Mouse (Mus musculus) liver, embryonic 14.5 days (tissue): Measurements from ENCODE around the gene Sf3b3. TPM values are rescaled to one million over a fixed set of nuclear protein-coding genes. Genes with fewer than 3 reads are reported as not detected.

ENCODE experiments used
- ATAC-seq: fragments of 200-750 bp; cut with Nextera tagmentation; 2 replicates; pipeline ENCODE4 v1.8.0; 2017; ENCODE audit warnings: moderate number of reproducible peaks, mild to moderate bottlenecking, moderate library complexity; ENCODE audit not compliant: insufficient read depth
- DNase-seq, 3 experiments: peaks; one replicate each; pipeline ENCODE4 v3.0.0-alpha.2; 2012 to 2013; ENCODE audit warnings: low read depth in 3 of 3, low spot score in 3 of 3
- H3K27ac ChIP-seq: fragments of 300-500 bp; sonication (generic); 2 replicates; pipeline ENCODE4 v1.5.1; 2014; ENCODE audit warnings: moderate library complexity, mild to moderate bottlenecking, control low read depth, inconsistent platforms
- H3K27me3 ChIP-seq: fragments of 300-500 bp; sonication (generic); 2 replicates; pipeline ENCODE4 v1.6.1; 2014; ENCODE audit warnings: mild to moderate bottlenecking, low read length, moderate library complexity; ENCODE audit not compliant: control insufficient read depth, insufficient read depth
- H3K36me3 ChIP-seq: fragments of 300-500 bp; sonication (generic); replicated peaks from 2 replicates; pipeline ENCODE4 v1.6.1; 2014; ENCODE audit warnings: low read depth; ENCODE audit not compliant: control insufficient read depth, insufficient read depth
- H3K4me1 ChIP-seq, 2 experiments: fragments of 200-500 bp in 1 of 2; fragments of 300-500 bp in 1 of 2; sonication (generic) in 1 of 2; replicated peaks; 2 replicates each; pipeline ENCODE4 v1.6.1; 2012 to 2014; ENCODE audit warnings: antibody characterized with exemption in 1 of 2, inconsistent platforms in 1 of 2, low read length in 1 of 2; ENCODE audit not compliant: control insufficient read depth in 2 of 2, insufficient read depth in 2 of 2
- H3K4me2 ChIP-seq: fragments of 300-500 bp; sonication (generic); 2 replicates; pipeline ENCODE4 v1.6.1; 2014; ENCODE audit warnings: low read depth, mild to moderate bottlenecking, control low read depth, moderate library complexity
- H3K4me3 ChIP-seq, 2 experiments: fragments of 200-500 bp in 1 of 2; fragments of 300-500 bp in 1 of 2; sonication (generic) in 1 of 2; 2 replicates each; pipeline ENCODE4 v1.5.1; 2012 to 2014; ENCODE audit warnings: low read depth in 2 of 2, low read length in 2 of 2, mild to moderate bottlenecking in 2 of 2, control low read depth in 1 of 2, inconsistent platforms in 1 of 2, moderate library complexity in 1 of 2; ENCODE audit not compliant: insufficient read depth in 1 of 2
- H3K9ac ChIP-seq: fragments of 300-500 bp; sonication (generic); replicated peaks from 2 replicates; pipeline ENCODE4 v1.6.1; 2014; ENCODE audit warnings: mild to moderate bottlenecking, control low read depth, moderate library complexity
- H3K9me3 ChIP-seq: fragments of 300-500 bp; sonication (generic); 2 replicates; pipeline ENCODE4 v1.6.1; 2016; ENCODE audit warnings: low read length, mixed read lengths; ENCODE audit not compliant: control insufficient read depth
- CTCF ChIP-seq: IDR thresholded peaks from 2 replicates; pipeline ENCODE4 v1.5.1; 2016; ENCODE audit warnings: antibody characterized with exemption, low read depth, control low read depth
- EP300 ChIP-seq: IDR thresholded peaks from 2 replicates; pipeline ENCODE4 v1.6.1; 2016; ENCODE audit warnings: antibody characterized with exemption, low read depth
- WGBS: fragments of 180-500 bp; shearing (Covaris S2); extraction: QIAGEN DNeasy Blood & Tissue Kit; methylation state at CpG from one replicate; pipeline ENCODE4 v1.1.7; 2014; ENCODE audit not compliant: insufficient replicate concordance; 5-methylcytosine and 5-hydroxymethylcytosine counted together
- polyA plus RNA-seq, 2 experiments: library from polyadenylated mRNA; depleted of rRNA in 1 of 2; stranded (reverse) in 1 of 2; unstranded in 1 of 2; fragments of >200 nt; fragmentation: Nextera tagmentation in 1 of 2; extraction: Ambion mirVana in 1 of 2; gene quantifications; 2 replicates each; pipeline versions ENCODE4 v1.2.1 to v1.2.3; 2012 to 2014

The Sf3b3 gene
- polyA plus RNA-seq, 2 experiments = 34.2 to 54.7 TPM

DNA sequence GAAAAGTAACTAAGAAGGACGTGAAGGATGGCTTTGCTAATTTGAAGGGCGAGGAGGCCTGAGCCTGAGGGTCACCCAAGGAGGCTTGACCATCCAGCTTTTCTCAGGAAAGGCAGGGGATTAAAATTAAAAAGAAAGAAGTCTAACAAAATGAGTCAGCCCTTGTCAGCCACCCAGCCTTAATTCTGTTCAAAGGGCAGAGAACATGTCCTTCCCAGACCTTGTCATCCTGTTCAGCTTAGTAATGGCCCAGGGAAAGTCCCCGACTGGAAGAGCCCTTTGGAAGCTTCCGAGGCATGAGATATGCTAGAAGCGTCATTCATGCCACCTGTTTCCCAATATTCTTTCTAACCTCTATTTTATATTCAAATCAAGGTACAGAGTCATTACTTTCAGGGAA, 43.6 kb downstream of the Sf3b3 start:
- TF ChIP-seq EP300 = no peak
- ATAC-seq (no peak), DNase-seq (no peak)
- no peaks in the 10 kb centered on the region for H3K36me3 ChIP-seq
- no peak overlapping the region for H3K4me2 ChIP-seq
- H3K27me3 ChIP-seq = no peaks in the 10 kb centered on the region
- H3K4me3 ChIP-seq = no peak overlapping the region
- H3K9me3 ChIP-seq = no peaks in the 10 kb centered on the region
- 66% methylated on average over 5 of the region's 5 CpGs for WGBS
- no peak overlapping the region for H3K27ac ChIP-seq
- no peak overlapping the region for H3K9ac ChIP-seq
- no peaks in the 10 kb centered on the region for H3K4me1 ChIP-seq

- no peaks in the 10 kb centered on the region for H3K27me3 ChIP-seq
- no peak for DNase-seq
Measured at GRCm38 (mm10) chr8:110797086-110797485, 49.5 kb downstream of the Sf3b3 start.

DNA sequence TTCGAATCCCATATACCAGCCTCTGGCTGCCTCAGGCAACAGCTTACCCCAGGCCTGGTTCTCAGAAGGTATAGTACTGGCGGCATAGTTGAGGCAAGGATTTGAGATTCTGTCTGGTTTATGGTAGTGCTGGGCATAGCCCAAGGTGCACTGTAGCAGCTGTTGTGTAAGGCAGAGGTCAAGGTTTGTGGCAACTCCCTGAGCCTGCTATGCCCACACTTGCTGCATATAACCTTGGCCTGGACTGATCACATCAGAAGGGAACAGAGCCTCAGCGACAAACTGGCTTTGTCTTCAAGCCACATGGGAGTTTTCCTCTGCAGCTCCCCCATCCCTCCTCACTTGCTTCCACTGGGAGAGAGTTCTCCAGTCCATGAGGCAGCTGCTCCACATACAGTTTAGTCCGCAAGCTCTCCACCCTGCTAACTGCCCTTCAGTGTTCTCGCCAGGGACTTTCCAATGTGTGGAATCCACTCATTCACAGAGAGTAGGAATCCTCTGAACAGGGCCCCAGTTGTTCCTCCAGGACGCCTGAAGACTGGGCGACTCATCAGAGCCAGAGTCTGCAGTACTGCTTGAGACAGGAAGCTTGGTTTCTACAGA, 52.1 kb downstream of the Sf3b3 start:
- H3K4me1 ChIP-seq = 0 out of 4 replicates have a peak, but pooled peaks cover 0 to 2% of the 10 kb centered on the region in 2 experiments

More at GRCm38 (mm10) chr8:110797086-110797485, 49.5 kb downstream of the Sf3b3 start:
- no peak for TF ChIP-seq CTCF
- no peak for TF ChIP-seq EP300
- Histone ChIP-seq H3K27ac (no peak overlapping the region), H3K4me2 (no peak overlapping the region), H3K4me1 (0 out of 4 replicates have a peak, but pooled peaks cover 0 to 2% of the 10 kb centered on the region in 2 experiments), H3K36me3 (no peaks in the 10 kb centered on the region), H3K9me3 (no peaks in the 10 kb centered on the region), H3K4me3 (no peak overlapping the region), H3K9ac (no peak overlapping the region)
- ATAC-seq = no peak
- WGBS = 75% methylated on average over 8 of the region's 8 CpGs

GRCm38 (mm10) chr8:110793936-110794335, 52.7 kb downstream of the Sf3b3 start:
- ATAC-seq (no peak), DNase-seq (no peak)
- Histone ChIP-seq H3K4me3 (no peak overlapping the region), H3K27me3 (no peaks in the 10 kb centered on the region), H3K9ac (no peak overlapping the region), H3K4me2 (no peak overlapping the region), H3K9me3 (no peaks in the 10 kb centered on the region), H3K36me3 (no peaks in the 10 kb centered on the region), H3K4me1 (0 out of 4 replicates have a peak, but pooled peaks cover 0 to 2% of the 10 kb centered on the region in 2 experiments), H3K27ac (no peak overlapping the region)
- 71% methylated on average over 9 of the region's 9 CpGs for WGBS
- no peak for TF ChIP-seq CTCF
- no peak for TF ChIP-seq EP300

More for the DNA sequence above, 52.1 kb downstream of the Sf3b3 start:
- no peaks in the 10 kb centered on the region for H3K36me3 ChIP-seq
- DNase-seq = no peak
- no peaks in the 10 kb centered on the region for H3K27me3 ChIP-seq
- TF ChIP-seq CTCF (no peak), EP300 (no peak)
- ATAC-seq = no peak
- no peak overlapping the region for H3K9ac ChIP-seq
- H3K27ac ChIP-seq = no peak overlapping the region
- H3K9me3 ChIP-seq = no peaks in the 10 kb centered on the region
- no peak overlapping the region for H3K4me3 ChIP-seq
- 60% methylated on average over 7 of the region's 7 CpGs for WGBS
- H3K4me2 ChIP-seq = no peak overlapping the region

- WGBS = 62% methylated on average over 9 of the region's 9 CpGs
- Histone ChIP-seq H3K27ac (no peak overlapping the region), H3K36me3 (no peaks in the 10 kb centered on the region), H3K4me3 (no peak overlapping the region), H3K4me1 (0 out of 4 replicates have a peak, but pooled peaks cover 0 to 2% of the 10 kb centered on the region in 2 experiments), H3K9ac (no peak overlapping the region), H3K4me2 (no peak overlapping the region), H3K27me3 (no peaks in the 10 kb centered on the region), H3K9me3 (no peaks in the 10 kb centered on the region)
- no peak for TF ChIP-seq CTCF
- no peak for TF ChIP-seq EP300
- no peak for DNase-seq
- ATAC-seq = no peak
Measured at GRCm38 (mm10) chr8:110793511-110793910, 53.1 kb downstream of the Sf3b3 start.
